Mouse (Mus musculus): ENCODE results near the gene Olfr1238. TPM values are rescaled to one million over a fixed set of nuclear protein-coding genes. Genes with fewer than 3 reads are reported as not detected.

Gene Olfr1238
- not detected for total RNA-seq (2018; cell fraction: chromatin; rRNA removed)
- not detected for total RNA-seq (2018; cell fraction: cytosol; rRNA removed)
- not detected for total RNA-seq (2018; cell fraction: nucleus; rRNA removed)
- polyA plus RNA-seq (2018): not detected in 3 replicates

GRCm38 (mm10) chr2:89409576-89409975 is at the start of gene Olfr1238:
Olfr1238 (minus strand) TSS chr2:89409676.
- Histone ChIP-seq H3K27ac (no peak within 1 kb of the TSS), H3K36me3 (ENCODE audit: inconsistent target) (no peaks in the 10 kb centered on the region), H3K4me3 (ENCODE audit: inconsistent target) (no peak within 1 kb of the TSS), H3K79me2 (ENCODE audit: inconsistent target) (no peaks in the 10 kb centered on the region)
- 93% methylated on average over 2 of the region's 2 CpGs for WGBS (ENCODE audit: missing documents)

- no peak within 1 kb of the TSS for H3K4me3 ChIP-seq (ENCODE audit: inconsistent target)
- no peaks in the 10 kb centered on the region for H3K79me2 ChIP-seq (ENCODE audit: inconsistent target)
- H3K36me3 ChIP-seq (ENCODE audit: inconsistent target): no peaks in the 10 kb centered on the region
- 63% methylated on average over 3 of the region's 3 CpGs for WGBS (ENCODE audit: missing documents)
- no peak within 1 kb of the TSS for H3K27ac ChIP-seq
These were observed 33.4 kb upstream of the Olfr1238 start, which contains the start of gene Olfr1240 for GRCm38 (mm10) chr2:89442900-89443299. Olfr1240 (minus strand) TSS chr2:89443000.

- Histone ChIP-seq H3K79me2 (ENCODE audit: inconsistent target) (no peaks in the 10 kb centered on the region), H3K4me3 (ENCODE audit: inconsistent target) (no peak within 1 kb of the TSS), H3K27ac (no peak within 1 kb of the TSS), H3K36me3 (ENCODE audit: inconsistent target) (no peaks in the 10 kb centered on the region)
- WGBS (ENCODE audit: missing documents): 100% methylated on average over 2 of the region's 2 CpGs
These were observed 10.8 kb upstream of the Olfr1238 start, which contains the start of gene Olfr1239 for GRCm38 (mm10) chr2:89420307-89420706. Olfr1239 (minus strand) TSS chr2:89420407.

DNA sequence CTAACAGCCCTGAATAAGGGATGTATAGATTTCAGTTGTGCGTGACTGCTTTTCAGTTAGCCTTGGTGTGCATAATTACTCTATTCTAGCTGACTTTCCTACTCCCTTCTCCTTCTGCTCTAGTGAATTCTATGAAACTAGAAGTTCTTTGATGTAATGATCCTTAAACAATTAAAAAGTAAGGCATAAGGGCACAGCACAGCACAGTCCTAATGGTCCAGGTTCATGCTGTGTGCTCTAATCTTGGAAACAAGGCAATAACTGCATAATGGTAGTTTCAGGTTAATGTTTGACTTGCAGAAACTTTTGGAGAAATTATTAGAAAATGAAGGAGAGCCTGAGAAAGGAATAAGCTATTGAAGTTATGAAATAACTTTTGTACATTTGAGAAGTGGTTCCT is 5.1 kb upstream of the Olfr1238 start:
- H3K4me3 ChIP-seq (ENCODE audit: inconsistent target): no peak overlapping the region
- no peaks in the 10 kb centered on the region for H3K79me2 ChIP-seq (ENCODE audit: inconsistent target)
- H3K36me3 ChIP-seq (ENCODE audit: inconsistent target): no peaks in the 10 kb centered on the region
- 93% methylated on average over 1 of the region's 1 CpGs for WGBS (ENCODE audit: missing documents)
- no peak overlapping the region for H3K27ac ChIP-seq

GRCm38 (mm10) chr2:89400882-89401281 is 8.6 kb downstream of the Olfr1238 start:
- no peak overlapping the region for H3K27ac ChIP-seq
- H3K4me3 ChIP-seq (ENCODE audit: inconsistent target): no peak overlapping the region
- WGBS (ENCODE audit: missing documents): 82% methylated on average over 1 of the region's 1 CpGs
- H3K79me2 ChIP-seq (ENCODE audit: inconsistent target): no peaks in the 10 kb centered on the region
- H3K36me3 ChIP-seq (ENCODE audit: inconsistent target): no peaks in the 10 kb centered on the region

DNA sequence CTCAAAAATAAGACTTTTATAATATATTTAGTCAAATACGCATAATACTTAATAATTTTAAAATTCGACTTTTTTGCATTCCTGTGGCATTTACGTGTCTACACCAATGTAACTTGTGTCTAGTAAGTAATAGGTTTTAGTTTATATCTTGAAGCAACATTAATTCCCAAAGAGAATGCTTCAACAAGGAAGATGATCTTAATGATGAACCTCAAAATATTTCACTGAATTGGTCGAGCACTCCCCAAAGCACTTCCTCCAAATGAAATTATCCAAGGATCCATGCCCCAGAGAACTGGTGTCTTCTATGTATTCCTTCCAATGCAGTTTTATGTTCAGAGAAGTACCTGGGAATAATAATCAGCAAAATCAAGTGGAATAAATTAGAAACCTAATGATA is 44.7 kb downstream of the Olfr1238 start, which contains the start of gene Olfr1234:
Olfr1234 (minus strand) TSS at position 101 of the 400 bp plus-strand sequence.
- WGBS (ENCODE audit: missing documents): 84% methylated on average over 4 of the region's 4 CpGs

More for the DNA sequence above, 44.7 kb downstream of the Olfr1238 start, which contains the start of gene Olfr1234:
- no peak within 1 kb of the TSS for H3K27ac ChIP-seq
- H3K36me3 ChIP-seq (ENCODE audit: inconsistent target): no peaks in the 10 kb centered on the region
- H3K4me3 ChIP-seq (ENCODE audit: inconsistent target): no peak within 1 kb of the TSS
- no peaks in the 10 kb centered on the region for H3K79me2 ChIP-seq (ENCODE audit: inconsistent target)

Other genes starting within 250 kb of the Olfr1238 start
- not detected in 3 replicates for gene Olfr1224-ps1, start 245.6 kb downstream of the Olfr1238 start, polyA plus RNA-seq (2018)
- gene Olfr1225, start 235.0 kb downstream of the Olfr1238 start, polyA plus RNA-seq (2018): not detected in 3 replicates
- gene Olfr1226, start 209.6 kb downstream of the Olfr1238 start, polyA plus RNA-seq (2018): not detected in 3 replicates
- gene Olfr1228, start 155.6 kb downstream of the Olfr1238 start, polyA plus RNA-seq (2018): not detected in 3 replicates
- gene Olfr1229, start 121.7 kb downstream of the Olfr1238 start, polyA plus RNA-seq (2018): not detected in 3 replicates
- not detected in 3 replicates for gene Olfr1230, start 112.4 kb downstream of the Olfr1238 start, polyA plus RNA-seq (2018)
- gene Olfr1231, start 102.6 kb downstream of the Olfr1238 start, polyA plus RNA-seq (2018): not detected in 3 replicates
- not detected in 3 replicates for gene Olfr1232, start 80.0 kb downstream of the Olfr1238 start, polyA plus RNA-seq (2018)
- not detected in 3 replicates for gene Olfr1233, start 67.3 kb downstream of the Olfr1238 start, polyA plus RNA-seq (2018)
- gene Olfr1234, start 44.8 kb downstream of the Olfr1238 start, polyA plus RNA-seq (2018): not detected in 3 replicates
- not detected in 3 replicates for gene Olfr1239, start 10.7 kb upstream of the Olfr1238 start, polyA plus RNA-seq (2018)
- not detected in 3 replicates for gene Olfr1240, start 33.3 kb upstream of the Olfr1238 start, polyA plus RNA-seq (2018)
- gene Olfr1241, start 77.5 kb upstream of the Olfr1238 start, polyA plus RNA-seq (2018): not detected in 3 replicates
- gene Olfr1242, start 88.7 kb upstream of the Olfr1238 start, polyA plus RNA-seq (2018): not detected in 3 replicates
- not detected in 3 replicates for gene Olfr1243, start 121.8 kb upstream of the Olfr1238 start, polyA plus RNA-seq (2018)
- not detected in 3 replicates for gene Olfr1245, start 168.8 kb upstream of the Olfr1238 start, polyA plus RNA-seq (2018)
- not detected in 3 replicates for gene Olfr1246, start 183.5 kb upstream of the Olfr1238 start, polyA plus RNA-seq (2018)
- gene Olfr1247, start 204.5 kb upstream of the Olfr1238 start, polyA plus RNA-seq (2018): not detected in 3 replicates
- not detected in 3 replicates for gene Olfr1248, start 208.6 kb upstream of the Olfr1238 start, polyA plus RNA-seq (2018)
- gene Olfr1249, start 225.3 kb upstream of the Olfr1238 start, polyA plus RNA-seq (2018): not detected in 3 replicates

Data from macrophage (primary cell).